Mouse (Mus musculus) intestine, embryonic 14.5 days (tissue): ENCODE data around the gene Ecel1. TPM values are rescaled to one million over a fixed set of nuclear protein-coding genes. Genes with fewer than 3 reads are reported as not detected.

ENCODE experiments used
- ATAC-seq: fragments of 200-750 bp; cut with Nextera tagmentation; replicated peaks from 2 replicates; pipeline ENCODE4 v1.8.0; 2017; ENCODE audit warnings: low read depth, moderate number of reproducible peaks, moderate TSS enrichment, moderate library complexity; ENCODE audit not compliant: low FRiP score, low TSS enrichment
- DNase-seq: peaks from one replicate; pipeline ENCODE4 v3.0.0-alpha.2; 2018; ENCODE audit warnings: low spot score
- H3K27ac ChIP-seq: fragments of 300-500 bp; sonication (generic); 2 replicates; pipeline ENCODE4 v1.5.1; 2014; ENCODE audit warnings: low read depth, mild to moderate bottlenecking, control low read depth
- H3K27me3 ChIP-seq: fragments of 300-500 bp; sonication (generic); replicated peaks from 2 replicates; pipeline ENCODE4 v1.6.1; 2014; ENCODE audit warnings: low read length, control low read depth; ENCODE audit not compliant: control insufficient read depth, insufficient read depth
- H3K36me3 ChIP-seq: fragments of 300-500 bp; sonication (generic); 2 replicates; pipeline ENCODE4 v1.6.1; 2014; ENCODE audit warnings: low read length, control low read depth; ENCODE audit not compliant: control insufficient read depth, insufficient read depth
- H3K4me1 ChIP-seq: fragments of 300-500 bp; sonication (generic); replicated peaks from 2 replicates; pipeline ENCODE4 v1.6.1; 2014; ENCODE audit warnings: low read length, control low read depth, mixed read lengths; ENCODE audit not compliant: control insufficient read depth, insufficient read depth
- H3K4me2 ChIP-seq: fragments of 300-500 bp; sonication (generic); 2 replicates; pipeline ENCODE4 v1.6.1; 2014; ENCODE audit warnings: low read length
- H3K4me3 ChIP-seq: fragments of 300-500 bp; sonication (generic); 2 replicates; pipeline ENCODE4 v1.5.1; 2014; ENCODE audit warnings: low read depth, low read length, control low read depth, mixed read lengths
- H3K9ac ChIP-seq: fragments of 300-500 bp; sonication (generic); 2 replicates; pipeline ENCODE4 v1.6.1; 2014; ENCODE audit warnings: mild to moderate bottlenecking, low read length
- H3K9me3 ChIP-seq: fragments of 300-500 bp; sonication (generic); 2 replicates; pipeline ENCODE4 v1.6.1; 2016; ENCODE audit warnings: low read length, control low read depth; ENCODE audit not compliant: control insufficient read depth
- WGBS: fragments of 180-500 bp; shearing (Covaris S2); extraction: QIAGEN DNeasy Blood & Tissue Kit; methylation state at CpG from one replicate; pipeline ENCODE4 v1.1.7; 2014; 5-methylcytosine and 5-hydroxymethylcytosine counted together
- polyA plus RNA-seq: library from polyadenylated mRNA; unstranded; fragments of >200 nt; fragmentation: Nextera tagmentation; extraction: Ambion mirVana; gene quantifications from 2 replicates; pipeline ENCODE4 v1.2.1, GENCODE M21; 2014

Ecel1 gene
- polyA plus RNA-seq, 1 experiment from 2014 or later = 1.5 TPM

- Histone ChIP-seq H3K36me3 (no peaks in the 10 kb centered on the region), H3K4me1 (no peaks in the 10 kb centered on the region), H3K9me3 (no peaks in the 10 kb centered on the region), H3K27ac (no peak overlapping the region), H3K9ac (no peak overlapping the region), H3K4me2 (no peak overlapping the region), H3K4me3 (no peak overlapping the region), H3K27me3 (no peaks in the 10 kb centered on the region)
- 79% methylated on average over 9 of the region's 9 CpGs for WGBS
- no peak for ATAC-seq
- DNase-seq = no peak
Measured at GRCm38 (mm10) chr1:87197296-87197695, 41.0 kb upstream of the Ecel1 start.

- Histone ChIP-seq H3K4me1 (0 out of 2 replicates have a peak, but pooled peaks cover 4% of the 10 kb centered on the region), H3K9ac (no peak within 1 kb of the TSS), H3K9me3 (no peaks in the 10 kb centered on the region), H3K4me3 (no peak within 1 kb of the TSS), H3K4me2 (no peak within 1 kb of the TSS), H3K36me3 (no peaks in the 10 kb centered on the region), H3K27ac (no peak within 1 kb of the TSS), H3K27me3 (peaks cover 21% of the 10 kb centered on the region)
- WGBS = 31% methylated on average over 4 of the region's 4 CpGs
- ATAC-seq (no peak), DNase-seq (no peak)
Measured at GRCm38 (mm10) chr1:87190429-87190828, 34.1 kb upstream of the Ecel1 start, which contains the start of gene Chrnd. TSS of gene Chrnd (plus strand) at chr1:87190607.

GRCm38 (mm10) chr1:87187037-87187355, 30.7 kb upstream of the Ecel1 start:
- DNase-seq (peak; percentile 95), ATAC-seq (peak; percentile 41)
- H3K27me3 ChIP-seq = peaks cover 54% of the 10 kb centered on the region
- H3K4me1 ChIP-seq = 0 out of 2 replicates have a peak, but pooled peaks cover 4% of the 10 kb centered on the region
- WGBS = under 1% methylated on average over 15 of the region's 15 CpGs
- H3K36me3 ChIP-seq = no peaks in the 10 kb centered on the region
- H3K9ac ChIP-seq = peak overlapping the region; percentile 42
- peak overlapping the region; percentile 37 for H3K4me3 ChIP-seq
- peak overlapping the region; percentile 78 for H3K4me2 ChIP-seq
- H3K9me3 ChIP-seq = no peaks in the 10 kb centered on the region
- no peak overlapping the region for H3K27ac ChIP-seq

GRCm38 (mm10) chr1:87186261-87187036, 30.1 kb upstream of the Ecel1 start:
- WGBS = 3% methylated on average over 54 of the region's 54 CpGs
- Histone ChIP-seq H3K27me3 (peaks cover 58% of the 10 kb centered on the region), H3K9ac (peak overlapping the region; percentile 42), H3K4me2 (peak overlapping the region; percentile 78), H3K27ac (no peak overlapping the region), H3K4me3 (peak overlapping the region; percentile 37), H3K4me1 (0 out of 2 replicates have a peak, but pooled peaks cover 4% of the 10 kb centered on the region), H3K36me3 (no peaks in the 10 kb centered on the region), H3K9me3 (no peaks in the 10 kb centered on the region)
- DNase-seq = peak; percentile 75
- peak; percentile 44 for ATAC-seq

- DNase-seq (no peak), ATAC-seq (no peak)
- H3K4me3 ChIP-seq = no peak overlapping the region
- H3K9me3 ChIP-seq = no peaks in the 10 kb centered on the region
- H3K27me3 ChIP-seq = peaks cover 59% of the 10 kb centered on the region
- no peaks in the 10 kb centered on the region for H3K36me3 ChIP-seq
- 0 out of 2 replicates have a peak, but pooled peaks cover 4% of the 10 kb centered on the region for H3K4me1 ChIP-seq
- H3K4me2 ChIP-seq = no peak overlapping the region
- H3K9ac ChIP-seq = no peak overlapping the region
- 18% methylated on average over 13 of the region's 13 CpGs for WGBS
- no peak overlapping the region for H3K27ac ChIP-seq
Measured at GRCm38 (mm10) chr1:87185526-87185925, 29.2 kb upstream of the Ecel1 start.

GRCm38 (mm10) chr1:87184751-87185139, 28.4 kb upstream of the Ecel1 start:
- no peak overlapping the region for H3K4me3 ChIP-seq
- ATAC-seq (peak; percentile 38; the same call in 1 of the 2 replicates), DNase-seq (peak; percentile 86)
- H3K27ac ChIP-seq = no peak overlapping the region
- 0 out of 2 replicates have a peak, but pooled peaks cover 4% of the 10 kb centered on the region for H3K4me1 ChIP-seq
- H3K36me3 ChIP-seq = no peaks in the 10 kb centered on the region
- no peaks in the 10 kb centered on the region for H3K9me3 ChIP-seq
- WGBS = 9% methylated on average over 20 of the region's 20 CpGs
- H3K4me2 ChIP-seq = peak overlapping the region; percentile 29
- H3K27me3 ChIP-seq = peaks cover 59% of the 10 kb centered on the region
- no peak overlapping the region for H3K9ac ChIP-seq

GRCm38 (mm10) chr1:87183998-87184750, 27.9 kb upstream of the Ecel1 start:
- no peaks in the 10 kb centered on the region for H3K36me3 ChIP-seq
- H3K27me3 ChIP-seq = peaks cover 56% of the 10 kb centered on the region
- H3K9ac ChIP-seq = no peak overlapping the region
- H3K27ac ChIP-seq = no peak overlapping the region
- 32% methylated on average over 15 of the region's 15 CpGs for WGBS
- H3K4me3 ChIP-seq = no peak overlapping the region
- ATAC-seq (no peak), DNase-seq (no peak)
- H3K4me1 ChIP-seq = 0 out of 2 replicates have a peak, but pooled peaks cover 4% of the 10 kb centered on the region
- H3K9me3 ChIP-seq = no peaks in the 10 kb centered on the region
- H3K4me2 ChIP-seq = peak overlapping the region; percentile 29

- Histone ChIP-seq H3K9ac (no peak within 1 kb of the TSS), H3K4me1 (0 out of 2 replicates have a peak, but pooled peaks cover 4% of the 10 kb centered on the region), H3K36me3 (no peaks in the 10 kb centered on the region), H3K27ac (no peak within 1 kb of the TSS), H3K4me3 (no peak within 1 kb of the TSS), H3K27me3 (peaks cover 53% of the 10 kb centered on the region), H3K9me3 (no peaks in the 10 kb centered on the region), H3K4me2 (no peak within 1 kb of the TSS)
- 51% methylated on average over 9 of the region's 9 CpGs for WGBS
- ATAC-seq = no peak
- no peak for DNase-seq
Measured at GRCm38 (mm10) chr1:87183013-87183412, 26.7 kb upstream of the Ecel1 start, which contains the start of gene Prss56. TSS of gene Prss56 (plus strand) at chr1:87183313.
